In genomic region chr6:108230608-108231007, GRCm38 (mm10) we compare ENCODE assay signal across 20 mouse cellular contexts. TPM values are rescaled to one million over a fixed set of nuclear protein-coding genes. Genes with fewer than 3 reads are reported as not detected.
DNase-seq lines count a peak whose midpoint lies in the region; ATAC-seq lines count a peak whose summit lies in the region.
"Had no signal": no experiment of that assay in that cellular context is flagged by ENCODE, and none has a peak within 500 bp of the region (broad histone marks: within the 10 kb centered on the region; RNA-seq: fewer than 3 reads in every experiment).

No protein-coding gene starts in this region.

- H3K27me3 ChIP-seq in hindbrain, embryonic 13.5 days = no peaks in the 10 kb centered on the region
- H3K27me3 ChIP-seq in limb, embryonic 10.5 days (ENCODE audit: low read depth, poor library complexity, severe bottlenecking) = no peaks in the 10 kb centered on the region
- H3K27me3 ChIP-seq: embryonic facial prominence, embryonic 12.5 days; forebrain, embryonic 13.5 days; forebrain, embryonic 15.5 days had no signal

- H3K4me3 ChIP-seq in hindbrain, embryonic 13.5 days = no peak overlapping the region
- no peak overlapping the region for H3K4me3 ChIP-seq in limb, embryonic 10.5 days
- H3K4me3 ChIP-seq: embryonic facial prominence, embryonic 10.5 days; embryonic facial prominence, embryonic 12.5 days; forebrain, embryonic 13.5 days; forebrain, embryonic 15.5 days had no signal

- no peak overlapping the region for H3K4me2 ChIP-seq in hindbrain, embryonic 13.5 days
- H3K4me2 ChIP-seq: embryonic facial prominence, embryonic 12.5 days; forebrain, embryonic 13.5 days; forebrain, embryonic 15.5 days had no signal

- no peak overlapping the region for H3K27ac ChIP-seq in hindbrain, embryonic 13.5 days
- H3K27ac ChIP-seq in limb, embryonic 10.5 days = no peak overlapping the region
- H3K27ac ChIP-seq: embryonic facial prominence, embryonic 10.5 days; embryonic facial prominence, embryonic 12.5 days; forebrain, embryonic 13.5 days; forebrain, embryonic 15.5 days had no signal

- peak; percentile 71 for ATAC-seq in common myeloid progenitor, adult 5-6 weeks (replicated peaks; ENCODE audit: low read depth, poor library complexity, severe bottlenecking)
- peak; percentile 19 to 43; a peak in 2 of 4 replicates for ATAC-seq in hematopoietic stem cell, adult 5-6 weeks (replicated peaks in 1 of 2; ENCODE audit: insufficient read depth in 1 of 2, low FRiP score in 2 of 2, low TSS enrichment in 1 of 2, low read depth in 1 of 2, poor library complexity in 2 of 2, severe bottlenecking in 2 of 2)
- peak; percentile 54 for ATAC-seq in megakaryocyte progenitor cell, adult 5-6 weeks (replicated peaks; ENCODE audit: poor library complexity)
- ATAC-seq in hindbrain, embryonic 13.5 days (ENCODE audit: low FRiP score) = no peak
- ATAC-seq: forebrain, embryonic 13.5 days; forebrain, embryonic 15.5 days; forebrain, postnatal 0 days had no signal

- no peak overlapping the region for H3K9ac ChIP-seq in hindbrain, embryonic 13.5 days
- H3K9ac ChIP-seq: embryonic facial prominence, embryonic 12.5 days; forebrain, embryonic 13.5 days; forebrain, embryonic 15.5 days; forebrain, postnatal 0 days had no signal

- no peaks in the 10 kb centered on the region for H3K9me3 ChIP-seq in hindbrain, embryonic 13.5 days
- no peaks in the 10 kb centered on the region for H3K9me3 ChIP-seq in limb, embryonic 10.5 days (replicated peaks)
- H3K9me3 ChIP-seq: embryonic facial prominence, embryonic 10.5 days; embryonic facial prominence, embryonic 12.5 days; forebrain, embryonic 13.5 days; forebrain, embryonic 15.5 days had no signal

- DNase-seq in kidney, postnatal 14 days = no peak
- no peak for DNase-seq in heart, postnatal 36 days
- no peak for DNase-seq in limb, embryonic 10.5 days (ENCODE audit: low spot score)
- DNase-seq: adrenal gland, adult 8-10 months; adrenal gland, postnatal 14 days; cerebellum, adult 11 months; cerebellum, adult 18-20 months; cerebellum, adult 8-10 months; cerebellum, adult 9-11 months; cerebellum, postnatal 14 days; cerebellum, postnatal 36 days; forebrain, postnatal 0 days had no signal

- WGBS in hindbrain, embryonic 13.5 days = 89% methylated on average over 3 of the region's 3 CpGs
- WGBS in limb, embryonic 10.5 days = 90% methylated on average over 3 of the region's 3 CpGs

- intact Hi-C loops in heart, postnatal 36 days (cut with DNase I) = loop anchor here (5.0 kb wide), 2 partner anchors 133 to 437 kb away; no protein-coding TSS in a partner anchor

- H3K36me3 ChIP-seq in hindbrain, embryonic 13.5 days = no peaks in the 10 kb centered on the region
- no peaks in the 10 kb centered on the region for H3K36me3 ChIP-seq in limb, embryonic 10.5 days
- H3K36me3 ChIP-seq: embryonic facial prominence, embryonic 10.5 days; embryonic facial prominence, embryonic 12.5 days; forebrain, embryonic 15.5 days had no signal

- peaks cover 19% of the 10 kb centered on the region for H3K4me1 ChIP-seq in hindbrain, embryonic 13.5 days (replicated peaks)
- H3K4me1 ChIP-seq in limb, embryonic 10.5 days = peaks cover 53% of the 10 kb centered on the region

RNA-seq across cellular contexts. Expression of gene Itpr1, which starts 17.7 kb away (rescaled TPM):
- total RNA-seq in common myeloid progenitor, adult 5-6 weeks (2017) = 100 and 111 TPM in 2 replicates
- total RNA-seq in hematopoietic stem cell, adult 5-6 weeks (2017) = 82.5 and 124 TPM in 2 replicates
- 36.5 and 40.4 TPM in 2 replicates for total RNA-seq in megakaryocyte progenitor cell, adult 5-6 weeks (2015)
- total RNA-seq in megakaryocyte progenitor cell, adult 5-6 weeks (2017) = 76.6 and 90.4 TPM in 2 replicates
- 4.2 and 6.1 TPM in 2 replicates for polyA plus RNA-seq in hindbrain, embryonic 13.5 days (2015; fragmentation: Nextera tagmentation; extraction: Ambion mirVana)
- total RNA-seq in heart, postnatal 36 days (2021) = 10 to 100 TPM; 39.1 to 46.2 TPM
- polyA plus RNA-seq in limb, embryonic 10.5 days (2016; fragmentation: Nextera tagmentation; extraction: Ambion mirVana) = 8.2 and 9.8 TPM in 2 replicates

RNA-seq across cellular contexts. Expression of gene Sumf1, which starts 45.2 kb away (rescaled TPM):
- 13.6 and 19.5 TPM in 2 replicates for total RNA-seq in common myeloid progenitor, adult 5-6 weeks (2017)
- total RNA-seq in hematopoietic stem cell, adult 5-6 weeks (2017) = 8.8 and 13.6 TPM in 2 replicates
- 12.8 and 18.5 TPM in 2 replicates for total RNA-seq in megakaryocyte progenitor cell, adult 5-6 weeks (2015)
- total RNA-seq in megakaryocyte progenitor cell, adult 5-6 weeks (2017) = 18.5 and 21.8 TPM in 2 replicates
- polyA plus RNA-seq in hindbrain, embryonic 13.5 days (2015; fragmentation: Nextera tagmentation; extraction: Ambion mirVana) = 11.3 and 11.7 TPM in 2 replicates
- 10 to 100 TPM; 14.6 to 15.2 TPM for total RNA-seq in heart, postnatal 36 days (2021)
- 12.9 and 14.2 TPM in 2 replicates for polyA plus RNA-seq in limb, embryonic 10.5 days (2016; fragmentation: Nextera tagmentation; extraction: Ambion mirVana)
